Mouse (Mus musculus) layer of hippocampus, adult 9-11 months (tissue): ENCODE results near the gene Ehmt2.
A peak's percentile ranks its signal among the peaks of the same experiment; 100 is the strongest.
"Not testable (repeated sequence)": the region's sequence is repeated elsewhere in the genome, so short reads cannot be mapped to it uniquely, and the experiment has no call there.

Experiments
- DNase-seq: peaks from one replicate; pipeline ENCODE4 v3.0.0; 2022

The Ehmt2 gene

GRCm38 (mm10) chr17:34928841-34929240 lies 30.6 kb downstream of the Ehmt2 start:
- DNase-seq = no peak

- peak; percentile 99 for DNase-seq
Observed at GRCm38 (mm10) chr17:34931061-34931734, 32.9 kb downstream of the Ehmt2 start, which contains the start of gene Neu1. Gene Neu1 (plus strand): TSS chr17:34931253.

- no peak for DNase-seq
Observed at GRCm38 (mm10) chr17:34931735-34932098, 33.4 kb downstream of the Ehmt2 start.

- no peak for DNase-seq
Observed at GRCm38 (mm10) chr17:34932287-34932686, 34.0 kb downstream of the Ehmt2 start.

- DNase-seq = no peak
Observed at GRCm38 (mm10) chr17:34934031-34934430, 35.8 kb downstream of the Ehmt2 start.

- no peak for DNase-seq
Observed at GRCm38 (mm10) chr17:34934830-34935229, 36.6 kb downstream of the Ehmt2 start.

- no peak for DNase-seq
Observed at GRCm38 (mm10) chr17:34937960-34938505, 39.8 kb downstream of the Ehmt2 start.

GRCm38 (mm10) chr17:34941344-34942041 lies 43.2 kb downstream of the Ehmt2 start:
- DNase-seq = no peak

- no peak for DNase-seq
Observed at GRCm38 (mm10) chr17:34943128-34943815, 45.0 kb downstream of the Ehmt2 start.

GRCm38 (mm10) chr17:34944362-34944761 lies 46.1 kb downstream of the Ehmt2 start:
- DNase-seq = no peak

- DNase-seq = no peak
Observed at GRCm38 (mm10) chr17:34946486-34947140, 48.3 kb downstream of the Ehmt2 start.

- DNase-seq = no peak
Observed at GRCm38 (mm10) chr17:34947606-34948005, 49.3 kb downstream of the Ehmt2 start.

- DNase-seq = not testable (repeated sequence)
Observed at GRCm38 (mm10) chr17:34948721-34949552, 50.7 kb downstream of the Ehmt2 start.

- no peak for DNase-seq
Observed at GRCm38 (mm10) chr17:34949553-34949969, 51.3 kb downstream of the Ehmt2 start.

GRCm38 (mm10) chr17:34950514-34951455 lies 52.5 kb downstream of the Ehmt2 start:
- no peak for DNase-seq

GRCm38 (mm10) chr17:34951636-34952377 lies 53.5 kb downstream of the Ehmt2 start:
- peak; percentile 65 for DNase-seq

- peak; percentile 36 for DNase-seq
Observed at GRCm38 (mm10) chr17:34952378-34953040, 54.2 kb downstream of the Ehmt2 start.

- DNase-seq = no peak
Observed at GRCm38 (mm10) chr17:34953258-34953657, 55.0 kb downstream of the Ehmt2 start.

- no peak for DNase-seq
Observed at GRCm38 (mm10) chr17:34953904-34954303, 55.6 kb downstream of the Ehmt2 start.

GRCm38 (mm10) chr17:34954831-34955230 lies 56.6 kb downstream of the Ehmt2 start:
- DNase-seq = no peak
